Mouse (Mus musculus) heart, embryonic 11.5 days (tissue): Measurements from ENCODE around the gene Gmds. TPM values are rescaled to one million over a fixed set of nuclear protein-coding genes. Genes with fewer than 3 reads are reported as not detected.

Experiments used
- ATAC-seq: fragments of 200-750 bp; cut with Nextera tagmentation; replicated peaks from 2 replicates; pipeline ENCODE4 v1.8.0; 2017; ENCODE audit warnings: moderate library complexity; ENCODE audit not compliant: insufficient number of reproducible peaks, low FRiP score, low TSS enrichment
- H3K27ac ChIP-seq: fragments of 300-500 bp; sonication (generic); 2 replicates; pipeline ENCODE4 v1.5.1; 2014; ENCODE audit warnings: mild to moderate bottlenecking, low read depth, low read length
- H3K27me3 ChIP-seq: fragments of 300-500 bp; sonication (generic); 2 replicates; pipeline ENCODE4 v1.6.1; 2014; ENCODE audit warnings: mild to moderate bottlenecking, low read length, mixed read lengths; ENCODE audit not compliant: control insufficient read depth, insufficient read depth
- H3K36me3 ChIP-seq: fragments of 300-500 bp; sonication (generic); 2 replicates; pipeline ENCODE4 v1.6.1; 2014; ENCODE audit warnings: mild to moderate bottlenecking, low read length, moderate library complexity, mixed read lengths; ENCODE audit not compliant: control insufficient read depth, insufficient read depth
- H3K4me1 ChIP-seq: fragments of 300-500 bp; sonication (generic); 2 replicates; pipeline ENCODE4 v1.6.1; 2014; ENCODE audit warnings: low read length; ENCODE audit not compliant: control insufficient read depth, insufficient read depth
- H3K4me2 ChIP-seq: fragments of 300-500 bp; sonication (generic); 2 replicates; pipeline ENCODE4 v1.6.1; 2014; ENCODE audit warnings: mild to moderate bottlenecking, moderate library complexity
- H3K4me3 ChIP-seq: fragments of 300-500 bp; sonication (generic); 2 replicates; pipeline ENCODE4 v1.5.1; 2014; ENCODE audit warnings: low read depth, low read length
- H3K9ac ChIP-seq: fragments of 300-500 bp; sonication (generic); 2 replicates; pipeline ENCODE4 v1.6.1; 2014; ENCODE audit warnings: mild to moderate bottlenecking, low read depth, low read length, moderate library complexity
- H3K9me3 ChIP-seq: fragments of 300-500 bp; sonication (generic); replicated peaks from 2 replicates; pipeline ENCODE4 v1.6.1; 2016; ENCODE audit warnings: low read length; ENCODE audit not compliant: control insufficient read depth
- WGBS: fragments of 180-500 bp; shearing (Covaris S2); extraction: QIAGEN DNeasy Blood & Tissue Kit; methylation state at CpG from one replicate; pipeline ENCODE4 v1.1.7; 2014; ENCODE audit not compliant: insufficient replicate concordance; 5-methylcytosine and 5-hydroxymethylcytosine counted together
- polyA plus RNA-seq: library from polyadenylated mRNA; unstranded; fragments of >200 nt; fragmentation: Nextera tagmentation; extraction: Ambion mirVana; gene quantifications from 2 replicates; pipeline ENCODE4 v1.2.1, GENCODE M21; 2014

The Gmds gene
- polyA plus RNA-seq, 1 experiment from 2014 or later: 31.3 TPM

GRCm38 (mm10) chr13:32337735-32338512 is 616 bp downstream of the Gmds start:
- 4% methylated on average over 32 of the region's 32 CpGs for WGBS

GRCm38 (mm10) chr13:32318309-32318708 is 20.2 kb downstream of the Gmds start:
- no peak overlapping the region for H3K9ac ChIP-seq
- no peak overlapping the region for H3K27ac ChIP-seq
- no peak overlapping the region for H3K4me2 ChIP-seq
- no peak overlapping the region for H3K4me3 ChIP-seq
- ATAC-seq: no peak
- H3K36me3 ChIP-seq: no peaks in the 10 kb centered on the region
- no peaks in the 10 kb centered on the region for H3K9me3 ChIP-seq
- WGBS: 72% methylated on average over 4 of the region's 4 CpGs
- H3K27me3 ChIP-seq: no peaks in the 10 kb centered on the region
- no peaks in the 10 kb centered on the region for H3K4me1 ChIP-seq

More at GRCm38 (mm10) chr13:32337735-32338512, 616 bp downstream of the Gmds start:
- H3K4me2 ChIP-seq: peak overlapping the region; percentile 88
- H3K36me3 ChIP-seq: no peaks in the 10 kb centered on the region
- H3K4me1 ChIP-seq: peaks cover 5% of the 10 kb centered on the region; the same call in 1 of the 2 replicates
- no peaks in the 10 kb centered on the region for H3K27me3 ChIP-seq
- ATAC-seq: peak; percentile 15; the same call in 1 of the 2 replicates
- peak overlapping the region; percentile 77 for H3K4me3 ChIP-seq
- H3K9ac ChIP-seq: peak overlapping the region; percentile 76
- no peak overlapping the region; the same call in 1 of the 2 replicates for H3K27ac ChIP-seq
- H3K9me3 ChIP-seq: no peaks in the 10 kb centered on the region

GRCm38 (mm10) chr13:32317354-32317753 is 21.2 kb downstream of the Gmds start:
- Histone ChIP-seq H3K4me1 (no peaks in the 10 kb centered on the region), H3K27me3 (no peaks in the 10 kb centered on the region), H3K36me3 (no peaks in the 10 kb centered on the region), H3K9me3 (no peaks in the 10 kb centered on the region), H3K4me2 (no peak overlapping the region), H3K9ac (no peak overlapping the region), H3K4me3 (no peak overlapping the region), H3K27ac (no peak overlapping the region)
- no peak for ATAC-seq
- 72% methylated on average over 3 of the region's 3 CpGs for WGBS

GRCm38 (mm10) chr13:32312663-32313062 is 25.9 kb downstream of the Gmds start:
- Histone ChIP-seq H3K9me3 (no peaks in the 10 kb centered on the region), H3K4me2 (no peak overlapping the region), H3K9ac (no peak overlapping the region), H3K27ac (no peak overlapping the region), H3K36me3 (no peaks in the 10 kb centered on the region), H3K27me3 (no peaks in the 10 kb centered on the region), H3K4me3 (no peak overlapping the region), H3K4me1 (no peaks in the 10 kb centered on the region)
- 63% methylated on average over 3 of the region's 3 CpGs for WGBS
- no peak for ATAC-seq

- no peaks in the 10 kb centered on the region for H3K36me3 ChIP-seq
- no peak overlapping the region for H3K4me2 ChIP-seq
- H3K9ac ChIP-seq: no peak overlapping the region
- no peak for ATAC-seq
- no peaks in the 10 kb centered on the region for H3K9me3 ChIP-seq
- H3K4me3 ChIP-seq: no peak overlapping the region
- no peaks in the 10 kb centered on the region for H3K27me3 ChIP-seq
- no peaks in the 10 kb centered on the region for H3K4me1 ChIP-seq
- 75% methylated on average over 2 of the region's 2 CpGs for whole genome bisulfite sequencing
- H3K27ac ChIP-seq: no peak overlapping the region
Measured at GRCm38 (mm10) chr13:32311476-32311875, 27.1 kb downstream of the Gmds start.

GRCm38 (mm10) chr13:32298456-32298855 is 40.1 kb downstream of the Gmds start:
- H3K4me2 ChIP-seq: no peak overlapping the region
- no peaks in the 10 kb centered on the region for H3K9me3 ChIP-seq
- ATAC-seq: no peak
- 25% methylated on average over 1 of the region's 1 CpGs for WGBS
- no peaks in the 10 kb centered on the region for H3K27me3 ChIP-seq
- H3K9ac ChIP-seq: no peak overlapping the region
- no peak overlapping the region for H3K27ac ChIP-seq
- H3K4me1 ChIP-seq: no peaks in the 10 kb centered on the region
- H3K36me3 ChIP-seq: no peaks in the 10 kb centered on the region
- H3K4me3 ChIP-seq: no peak overlapping the region

GRCm38 (mm10) chr13:32297398-32297797 is 41.1 kb downstream of the Gmds start:
- no peaks in the 10 kb centered on the region for H3K27me3 ChIP-seq
- H3K4me3 ChIP-seq: no peak overlapping the region
- H3K27ac ChIP-seq: no peak overlapping the region
- no peaks in the 10 kb centered on the region for H3K4me1 ChIP-seq
- WGBS: 41% methylated on average over 5 of the region's 5 CpGs
- H3K4me2 ChIP-seq: no peak overlapping the region
- H3K9me3 ChIP-seq: no peaks in the 10 kb centered on the region
- no peak for ATAC-seq
- no peaks in the 10 kb centered on the region for H3K36me3 ChIP-seq
- H3K9ac ChIP-seq: no peak overlapping the region

- no peaks in the 10 kb centered on the region for H3K4me1 ChIP-seq
- H3K9me3 ChIP-seq: no peaks in the 10 kb centered on the region
- H3K4me3 ChIP-seq: no peak overlapping the region
- no peak overlapping the region for H3K4me2 ChIP-seq
- 72% methylated on average over 3 of the region's 3 CpGs for WGBS
- no peaks in the 10 kb centered on the region for H3K36me3 ChIP-seq
- no peak overlapping the region for H3K9ac ChIP-seq
- ATAC-seq: no peak
- H3K27me3 ChIP-seq: no peaks in the 10 kb centered on the region
- H3K27ac ChIP-seq: no peak overlapping the region
Measured at GRCm38 (mm10) chr13:32294416-32295195, 43.9 kb downstream of the Gmds start.
